Mouse (Mus musculus) E14TG2a.4 (cell line): ENCODE measurements around the gene Slc5a11.

ENCODE experiments used
- CTCF ChIP-seq: conservative IDR thresholded peaks from 2 replicates; pipeline ENCODE4 v1.5.1; 2014; ENCODE audit warnings: low read length
- POU5F1 ChIP-seq: IDR thresholded peaks from 2 replicates; pipeline ENCODE4 v1.6.1; 2014; ENCODE audit warnings: low read length, borderline replicate concordance

DNA sequence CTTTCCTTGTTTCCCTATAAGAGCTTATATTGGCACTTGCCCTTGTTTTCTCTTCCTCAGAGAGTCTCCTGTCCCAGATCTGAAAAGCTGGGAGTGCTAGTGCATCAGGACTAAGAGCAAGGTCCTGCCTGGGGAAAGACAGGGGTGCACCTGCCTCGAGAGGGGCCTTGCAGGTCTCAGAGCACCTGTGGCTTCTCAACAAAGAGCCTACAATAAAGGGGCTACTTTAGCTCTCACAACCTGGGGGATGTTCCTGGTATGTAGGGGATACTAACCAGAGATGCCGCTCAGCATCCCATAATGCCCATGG is 6.0 kb downstream of the Slc5a11 start:
- TF ChIP-seq CTCF (no peak), POU5F1 (no peak)
